Mouse (Mus musculus): ENCODE data around the gene Ranbp10. TPM values are rescaled to one million over a fixed set of nuclear protein-coding genes. Genes with fewer than 3 reads are reported as not detected.

Gene Ranbp10
- total RNA-seq, 1 experiment from 2014 or later: 13.0 TPM

GRCm38 (mm10) chr8:105753916-105754315 is 73.2 kb downstream of the Ranbp10 start:
- no peak for ATAC-seq (replicated peaks; ENCODE audit: insufficient number of reproducible peaks, low FRiP score, low TSS enrichment, poor library complexity, severe bottlenecking)

GRCm38 (mm10) chr8:105750606-105751005 is 76.5 kb downstream of the Ranbp10 start:
- ATAC-seq (replicated peaks; ENCODE audit: insufficient number of reproducible peaks, low FRiP score, low TSS enrichment, poor library complexity, severe bottlenecking): no peak

GRCm38 (mm10) chr8:105743301-105743700 is 83.8 kb downstream of the Ranbp10 start:
- ATAC-seq (replicated peaks; ENCODE audit: insufficient number of reproducible peaks, low FRiP score, low TSS enrichment, poor library complexity, severe bottlenecking): no peak

- no peak for ATAC-seq (replicated peaks; ENCODE audit: insufficient number of reproducible peaks, low FRiP score, low TSS enrichment, poor library complexity, severe bottlenecking)
These were observed 87.9 kb downstream of the Ranbp10 start for GRCm38 (mm10) chr8:105739216-105739615.

- no peak for ATAC-seq (replicated peaks; ENCODE audit: insufficient number of reproducible peaks, low FRiP score, low TSS enrichment, poor library complexity, severe bottlenecking)
These were observed 95.0 kb downstream of the Ranbp10 start for GRCm38 (mm10) chr8:105732186-105732585.

- no peak for ATAC-seq (replicated peaks; ENCODE audit: insufficient number of reproducible peaks, low FRiP score, low TSS enrichment, poor library complexity, severe bottlenecking)
These were observed 99.6 kb downstream of the Ranbp10 start for GRCm38 (mm10) chr8:105727397-105728124.

GRCm38 (mm10) chr8:105725726-105726125 is 101.4 kb downstream of the Ranbp10 start:
- ATAC-seq (replicated peaks; ENCODE audit: insufficient number of reproducible peaks, low FRiP score, low TSS enrichment, poor library complexity, severe bottlenecking): no peak

- no peak for ATAC-seq (replicated peaks; ENCODE audit: insufficient number of reproducible peaks, low FRiP score, low TSS enrichment, poor library complexity, severe bottlenecking)
These were observed 104.3 kb downstream of the Ranbp10 start for GRCm38 (mm10) chr8:105722861-105723260.

- ATAC-seq (replicated peaks; ENCODE audit: insufficient number of reproducible peaks, low FRiP score, low TSS enrichment, poor library complexity, severe bottlenecking): no peak
These were observed 107.5 kb downstream of the Ranbp10 start for GRCm38 (mm10) chr8:105719637-105720036.

Other genes with a start within 250 kb of the Ranbp10 start
- 0.64 to 6.4 TPM (median 1.2 TPM) in 3 replicates for gene Ripor1, start 222.1 kb downstream of the Ranbp10 start, total RNA-seq (2017)
- gene Ctcf, start 190.8 kb downstream of the Ranbp10 start, total RNA-seq (2017): 75.1 to 125 TPM (median 91.9 TPM) in 3 replicates
- gene Agrp, start 190.0 kb downstream of the Ranbp10 start, total RNA-seq (2017): 3.6 to 4.9 TPM in 2 of 3 replicates, not detected in the other
- 1.7 to 3.9 TPM (median 2.4 TPM) in 3 replicates for gene Carmil2, start 141.1 kb downstream of the Ranbp10 start, total RNA-seq (2017)
- gene Acd, start 126.2 kb downstream of the Ranbp10 start, total RNA-seq (2017): 8.7 to 25.2 TPM (median 9.7 TPM) in 3 replicates
- gene Pard6a, start 126.2 kb downstream of the Ranbp10 start, total RNA-seq (2017): 21.3 to 28.7 TPM (median 21.4 TPM) in 3 replicates
- not detected in 3 replicates for gene 4933405L10Rik, start 119.7 kb downstream of the Ranbp10 start, total RNA-seq (2017)
- gene Enkd1, start 119.1 kb downstream of the Ranbp10 start, total RNA-seq (2017): 0.43 to 1.6 TPM in 2 of 3 replicates, not detected in the other
- gene Gfod2, start 68.7 kb downstream of the Ranbp10 start, total RNA-seq (2017): 0.21 to 2.7 TPM in 2 of 3 replicates, not detected in the other
- gene Tsnaxip1, start 381 bp upstream of the Ranbp10 start, total RNA-seq (2017): 0.19 TPM in 1 of 3 replicates, not detected in the others
- gene Cenpt, start 25.9 kb upstream of the Ranbp10 start, total RNA-seq (2017): 3.6 to 7.3 TPM (median 5.4 TPM) in 3 replicates
- 12.3 to 21.2 TPM (median 20.9 TPM) in 3 replicates for gene Thap11, start 27.8 kb upstream of the Ranbp10 start, total RNA-seq (2017)
- gene Nutf2, start 33.2 kb upstream of the Ranbp10 start, total RNA-seq (2017): 20.2 to 38.8 TPM (median 28.6 TPM) in 3 replicates
- gene Edc4, start 53.5 kb upstream of the Ranbp10 start, total RNA-seq (2017): 29.2 to 48.9 TPM (median 46.8 TPM) in 3 replicates
- gene Nrn1l, start 66.2 kb upstream of the Ranbp10 start, total RNA-seq (2017): 3.6 TPM in 1 of 3 replicates, not detected in the others
- gene Pskh1, start 73.1 kb upstream of the Ranbp10 start, total RNA-seq (2017): 11.4 to 15.3 TPM (median 11.6 TPM) in 3 replicates
- not detected in 3 replicates for gene Ctrl, start 106.5 kb upstream of the Ranbp10 start, total RNA-seq (2017)
- gene Psmb10, start 111.1 kb upstream of the Ranbp10 start, total RNA-seq (2017): 98.5 to 154 TPM (median 99.0 TPM) in 3 replicates
- gene Lcat, start 116.0 kb upstream of the Ranbp10 start, total RNA-seq (2017): not detected in 3 replicates
- gene Slc12a4, start 138.7 kb upstream of the Ranbp10 start, total RNA-seq (2017): 2.7 to 13.5 TPM (median 8.1 TPM) in 3 replicates
- 0.96 to 1.7 TPM (median 0.97 TPM) in 3 replicates for gene Dpep3, start 152.1 kb upstream of the Ranbp10 start, total RNA-seq (2017)
- 4.4 to 16.1 TPM (median 14.3 TPM) in 3 replicates for gene Dus2, start 164.0 kb upstream of the Ranbp10 start, total RNA-seq (2017)
- 1.2 to 2.1 TPM (median 1.3 TPM) in 3 replicates for gene Dpep2nb, start 178.6 kb upstream of the Ranbp10 start, total RNA-seq (2017)
- 25.7 to 34.8 TPM (median 33.9 TPM) in 3 replicates for gene Ddx28, start 184.5 kb upstream of the Ranbp10 start, total RNA-seq (2017)
- 69.7 to 114 TPM (median 95.6 TPM) in 3 replicates for gene Nfatc3, start 231.5 kb upstream of the Ranbp10 start, total RNA-seq (2017)

Measured in monocyte, adult 5-6 weeks (primary cell).